Mouse (Mus musculus) adrenal gland, postnatal 25 days (tissue): Measurements from ENCODE around the gene Rergl. TPM values are rescaled to one million over a fixed set of nuclear protein-coding genes. Genes with fewer than 3 reads are reported as not detected.

ENCODE experiments used
- DNase-seq: peaks from one replicate; pipeline ENCODE4 v3.0.0; 2021; ENCODE audit warnings: mixed read lengths
- long read RNA-seq: library from polyadenylated mRNA; stranded (forward); transcript quantifications from one replicate; pipeline ENCODE4 v2.0.0, GENCODE M21; 2021
- total RNA-seq: library from RNA; stranded (reverse); gene quantifications from 2 replicates; pipeline ENCODE4 v1.2.3, GENCODE M21; 2021

Rergl gene
- total RNA-seq, result not detected in 2 replicates
- long read RNA-seq, result 0 reads

- no peak for DNase-seq
Observed at GRCm38 (mm10) chr6:139501876-139502275, at the start of gene Rergl. Gene Rergl, minus strand, starts transcription at chr6:139501976.

- DNase-seq, result no peak
Observed at GRCm38 (mm10) chr6:139538469-139538868, 36.7 kb upstream of the Rergl start.

DNA sequence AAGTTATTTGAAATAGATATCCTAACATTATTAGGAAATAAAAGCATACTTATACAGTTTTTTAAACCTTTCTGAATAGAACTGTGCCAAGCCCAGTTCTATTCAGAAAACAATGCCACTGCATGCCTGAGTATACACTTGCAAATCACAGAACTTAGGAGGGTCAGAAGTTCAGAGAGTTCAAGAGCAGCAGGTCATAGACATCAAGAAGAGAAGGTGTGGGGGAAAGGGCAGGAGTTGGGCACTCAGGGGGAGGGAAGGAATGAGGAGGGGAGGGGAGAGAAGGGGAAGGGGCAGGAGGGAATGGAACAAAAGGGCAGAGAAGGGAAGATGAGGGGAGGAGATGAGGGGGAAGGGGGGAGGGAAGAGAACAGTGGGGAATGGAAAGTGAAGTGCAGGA lies 23.6 kb upstream of the Rergl start:
- no peak for DNase-seq

DNA sequence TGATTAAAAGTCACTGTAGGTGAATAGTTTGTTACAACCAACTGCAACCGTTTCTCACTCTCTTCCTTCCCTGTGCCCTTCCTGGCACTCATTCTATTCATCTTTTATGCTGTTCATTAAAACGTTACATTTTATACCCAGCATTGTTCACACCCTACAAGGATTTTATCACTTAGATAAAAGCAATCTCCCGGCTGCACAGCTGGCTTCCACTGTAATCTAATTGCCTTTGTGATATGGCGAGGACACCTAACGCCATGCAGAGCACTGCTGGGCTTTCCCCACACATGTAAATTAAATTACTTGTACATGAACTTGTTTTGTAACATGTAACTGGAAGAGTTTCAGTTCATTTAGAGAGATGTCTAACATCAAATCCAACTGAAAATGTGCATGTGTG lies 22.5 kb upstream of the Rergl start:
- no peak for DNase-seq

- no peak for DNase-seq
Observed at GRCm38 (mm10) chr6:139514938-139515510, 13.2 kb upstream of the Rergl start.

- DNase-seq, result no peak
Observed at GRCm38 (mm10) chr6:139479730-139480129, 22.0 kb downstream of the Rergl start.

- DNase-seq, result no peak
Observed at GRCm38 (mm10) chr6:139464980-139465379, 36.8 kb downstream of the Rergl start.

DNA sequence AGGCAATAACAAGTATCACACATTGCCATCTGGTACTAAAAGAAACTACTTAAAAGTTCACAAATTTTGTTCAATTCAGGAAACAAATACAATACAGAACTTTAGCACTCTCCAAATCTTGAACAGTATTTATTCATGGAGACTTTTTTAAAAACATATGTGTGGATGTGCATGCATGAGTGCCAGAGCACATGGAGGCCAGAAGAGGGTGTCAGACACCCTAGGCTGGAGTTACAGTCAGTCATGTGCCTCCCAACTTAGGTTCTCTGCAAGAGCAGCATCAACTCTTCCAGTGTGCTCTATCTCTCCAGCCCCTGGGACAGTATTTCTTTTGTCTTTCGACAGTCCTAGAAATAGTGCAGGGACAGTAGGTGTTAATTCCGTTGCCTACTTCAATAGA lies 37.5 kb downstream of the Rergl start:
- DNase-seq, result no peak

DNA sequence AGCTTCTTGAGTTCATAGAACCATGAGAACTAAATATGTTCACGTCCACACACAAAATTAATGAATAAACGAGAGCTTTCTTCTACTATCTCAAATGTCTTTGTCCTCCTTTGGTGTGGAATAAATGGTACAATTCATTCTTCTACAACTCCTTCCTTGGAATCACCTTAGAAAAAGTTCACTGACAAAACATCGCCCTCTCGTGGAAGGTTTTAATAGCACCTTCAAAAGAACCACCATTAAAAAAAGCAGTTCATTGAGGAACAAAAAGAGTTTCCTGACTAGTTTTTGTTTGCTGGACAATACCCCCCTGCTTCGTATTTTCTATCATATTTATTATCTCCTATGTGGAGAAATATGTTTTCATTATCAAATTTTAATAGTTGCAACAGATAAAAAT lies 40.7 kb downstream of the Rergl start:
- DNase-seq, result no peak

DNA sequence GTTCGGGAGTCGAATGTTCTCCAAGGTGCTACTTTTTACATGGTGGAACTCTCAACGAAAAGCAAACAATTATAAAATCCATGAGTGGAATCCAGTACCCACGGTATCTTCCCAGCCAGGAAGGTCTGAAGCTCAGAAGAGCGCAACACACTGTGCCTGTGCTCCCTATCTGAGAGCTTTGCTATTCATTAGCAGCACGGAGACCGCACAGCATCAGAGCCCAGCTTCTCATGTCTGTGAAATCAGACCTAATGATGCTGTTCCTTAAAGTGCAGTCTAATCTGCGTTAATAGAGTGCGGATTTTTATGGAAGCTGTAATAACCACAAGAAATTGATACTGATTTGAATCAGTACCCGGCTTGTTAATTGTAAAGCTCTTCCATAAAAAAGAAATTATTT lies 41.3 kb downstream of the Rergl start:
- DNase-seq, result no peak

- no peak for DNase-seq
Observed at GRCm38 (mm10) chr6:139443999-139444398, 57.8 kb downstream of the Rergl start.

Other genes with a start within 250 kb of the Rergl start
- 158 and 187 TPM in 2 replicates for gene Pik3c2g, start 85.2 kb upstream of the Rergl start, total RNA-seq